Mouse (Mus musculus) G1E (cell line): Measurements from ENCODE around the gene Zdhhc13.

Experiments used
- CTCF ChIP-seq: IDR thresholded peaks from 2 replicates; pipeline ENCODE4 v1.5.1; 2012; ENCODE audit warnings: low read depth, low read length, inconsistent platforms, mixed read lengths
- TAL1 ChIP-seq: conservative IDR thresholded peaks from 2 replicates; pipeline ENCODE4 v1.6.1; 2012; ENCODE audit warnings: low read depth, low read length, inconsistent platforms, mixed read lengths

DNA sequence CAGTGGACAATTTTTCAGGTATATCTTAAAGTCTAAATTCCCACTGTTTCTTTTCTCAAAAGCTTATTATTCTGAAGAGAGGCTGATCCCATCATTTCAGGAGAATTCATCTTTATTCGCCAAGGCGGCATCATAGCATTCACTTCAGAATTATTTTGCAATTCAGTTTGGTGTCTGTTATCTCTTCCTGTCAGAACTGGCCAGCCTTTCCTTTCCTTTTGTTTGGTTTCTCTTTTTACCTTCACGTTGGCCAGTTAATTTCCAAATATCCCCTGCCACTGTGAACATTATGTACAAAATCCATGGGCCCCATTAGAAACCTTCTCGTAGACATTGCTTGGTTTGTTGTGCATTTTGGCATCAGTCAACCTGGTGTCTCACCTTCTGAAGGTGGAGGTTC, 70.6 kb downstream of the Zdhhc13 start:
- TF ChIP-seq CTCF (no peak), TAL1 (no peak)
